Mouse (Mus musculus) heart, embryonic 16.5 days (tissue): ENCODE measurements at regions not wholly inside any gene's neighbourhood (a gene's known extent, or its start where the extent isn't known, plus 50 kb on each side); places are given as distances from the start of the nearest gene placed in this dataset.

Experiments used
- ATAC-seq: fragments of 200-750 bp; cut with Nextera tagmentation; replicated peaks from 2 replicates; pipeline ENCODE4 v1.8.0; 2017; ENCODE audit warnings: moderate number of reproducible peaks; ENCODE audit not compliant: insufficient read depth, low FRiP score; ENCODE audit errors: extremely low read depth
- H3K27ac ChIP-seq: fragments of 300-500 bp; sonication (generic); 2 replicates; pipeline ENCODE4 v1.5.1; 2014; ENCODE audit warnings: mild to moderate bottlenecking, low read length, control low read depth, moderate library complexity
- H3K27me3 ChIP-seq: fragments of 300-500 bp; sonication (generic); 2 replicates; pipeline ENCODE4 v1.6.1; 2014; ENCODE audit warnings: low read length, mixed read lengths; ENCODE audit not compliant: control insufficient read depth, insufficient read depth
- H3K36me3 ChIP-seq: fragments of 300-500 bp; sonication (generic); 2 replicates; pipeline ENCODE4 v1.6.1; 2014; ENCODE audit not compliant: control insufficient read depth, insufficient read depth
- H3K4me1 ChIP-seq: fragments of 300-500 bp; sonication (generic); 2 replicates; pipeline ENCODE4 v1.6.1; 2014; ENCODE audit warnings: low read length, mixed read lengths; ENCODE audit not compliant: control insufficient read depth, insufficient read depth
- H3K4me2 ChIP-seq: fragments of 300-500 bp; sonication (generic); 2 replicates; pipeline ENCODE4 v1.6.1; 2014; ENCODE audit warnings: low read depth, mild to moderate bottlenecking, control low read depth, low read length
- H3K4me3 ChIP-seq: fragments of 300-500 bp; sonication (generic); 2 replicates; pipeline ENCODE4 v1.5.1; 2014; ENCODE audit warnings: mild to moderate bottlenecking, control low read depth, low read length
- H3K9ac ChIP-seq: fragments of 300-500 bp; sonication (generic); 2 replicates; pipeline ENCODE4 v1.6.1; 2014; ENCODE audit warnings: low read length, control low read depth
- H3K9me3 ChIP-seq: fragments of 300-500 bp; sonication (generic); replicated peaks from 2 replicates; pipeline ENCODE4 v1.6.1; 2016; ENCODE audit warnings: low read length; ENCODE audit not compliant: control insufficient read depth
- WGBS: fragments of 180-500 bp; shearing (Covaris S2); extraction: QIAGEN DNeasy Blood & Tissue Kit; methylation state at CpG from one replicate; pipeline ENCODE4 v1.1.7; 2014; 5-methylcytosine and 5-hydroxymethylcytosine counted together

DNA sequence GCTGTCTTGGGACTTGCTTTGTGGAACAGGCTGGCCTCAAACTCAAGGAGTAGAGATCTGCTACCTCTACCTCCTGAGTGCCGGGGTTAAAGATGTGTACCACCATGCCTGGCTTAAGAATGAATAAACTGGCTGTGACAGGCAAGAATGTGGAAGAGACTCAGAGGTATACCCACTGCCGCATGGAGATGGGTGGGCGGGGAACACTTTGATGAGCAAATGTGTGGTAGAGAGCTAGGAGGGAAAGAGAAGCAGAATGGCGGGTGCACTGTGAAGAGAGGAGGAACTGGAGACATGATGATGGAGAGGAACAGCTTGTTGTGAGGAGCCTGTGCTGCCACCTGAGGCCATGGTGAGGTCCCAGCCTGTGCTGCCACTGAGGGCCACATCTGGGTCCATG is 138.9 kb downstream of the Tpra1 start:
- no peaks in the 10 kb centered on the region for H3K9me3 ChIP-seq
- 74% methylated on average over 4 of the region's 4 CpGs for WGBS
- H3K4me3 ChIP-seq = no peak overlapping the region
- H3K27me3 ChIP-seq = 0 out of 2 replicates have a peak, but pooled peaks cover 3% of the 10 kb centered on the region
- ATAC-seq = no peak
- no peak overlapping the region for H3K27ac ChIP-seq
- H3K9ac ChIP-seq = no peak overlapping the region
- no peak overlapping the region for H3K4me2 ChIP-seq
- 0 out of 2 replicates have a peak, but pooled peaks cover 2% of the 10 kb centered on the region for H3K4me1 ChIP-seq
- no peaks in the 10 kb centered on the region for H3K36me3 ChIP-seq

DNA sequence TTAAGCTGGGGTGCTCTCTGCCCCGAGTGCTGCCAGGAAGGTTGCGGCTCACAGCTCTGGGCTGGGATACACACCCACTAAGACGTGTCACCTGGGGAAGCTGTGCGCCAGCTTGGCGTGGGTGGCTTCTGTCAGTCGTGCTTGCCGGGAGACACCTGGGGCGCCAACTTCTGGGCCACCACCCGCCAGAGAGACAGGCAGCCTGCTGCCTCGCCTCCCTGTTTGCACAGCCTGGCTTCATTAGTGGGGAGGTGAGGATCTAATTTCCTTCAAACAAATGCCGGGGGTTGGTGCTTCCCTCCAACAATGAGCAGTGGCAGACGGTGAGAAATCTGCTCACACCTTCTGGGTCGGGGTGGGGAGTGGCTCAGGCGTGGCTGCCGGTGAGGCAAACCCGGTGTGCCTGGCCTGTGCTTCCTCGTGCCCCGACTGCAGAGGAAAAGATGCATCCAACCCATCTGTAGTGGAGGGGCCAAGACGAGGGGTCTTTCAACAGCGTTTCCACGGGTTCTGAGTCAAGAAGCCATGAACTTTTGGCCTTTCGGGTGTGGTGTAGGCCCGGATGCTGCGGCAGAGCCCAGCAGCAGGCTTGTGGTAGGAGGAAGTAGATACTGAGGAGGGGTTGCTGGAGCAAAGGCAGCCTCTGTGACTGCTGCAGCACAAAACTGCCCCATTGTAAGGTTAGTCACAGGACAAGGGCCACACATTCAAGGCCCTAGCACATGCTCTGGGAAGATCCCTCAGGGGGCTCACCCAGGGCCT is 140.6 kb downstream of the Tpra1 start:
- H3K27ac ChIP-seq = no peak overlapping the region
- no peaks in the 10 kb centered on the region for H3K36me3 ChIP-seq
- no peak overlapping the region for H3K4me3 ChIP-seq
- no peak overlapping the region for H3K9ac ChIP-seq
- 0 out of 2 replicates have a peak, but pooled peaks cover 2% of the 10 kb centered on the region for H3K27me3 ChIP-seq
- no peak overlapping the region for H3K4me2 ChIP-seq
- H3K4me1 ChIP-seq = 0 out of 2 replicates have a peak, but pooled peaks cover 2% of the 10 kb centered on the region
- no peak; the same call in 1 of the 2 replicates for ATAC-seq
- WGBS = 28% methylated on average over 24 of the region's 24 CpGs
- peaks cover 2% of the 10 kb centered on the region; the same call in 1 of the 2 replicates for H3K9me3 ChIP-seq

DNA sequence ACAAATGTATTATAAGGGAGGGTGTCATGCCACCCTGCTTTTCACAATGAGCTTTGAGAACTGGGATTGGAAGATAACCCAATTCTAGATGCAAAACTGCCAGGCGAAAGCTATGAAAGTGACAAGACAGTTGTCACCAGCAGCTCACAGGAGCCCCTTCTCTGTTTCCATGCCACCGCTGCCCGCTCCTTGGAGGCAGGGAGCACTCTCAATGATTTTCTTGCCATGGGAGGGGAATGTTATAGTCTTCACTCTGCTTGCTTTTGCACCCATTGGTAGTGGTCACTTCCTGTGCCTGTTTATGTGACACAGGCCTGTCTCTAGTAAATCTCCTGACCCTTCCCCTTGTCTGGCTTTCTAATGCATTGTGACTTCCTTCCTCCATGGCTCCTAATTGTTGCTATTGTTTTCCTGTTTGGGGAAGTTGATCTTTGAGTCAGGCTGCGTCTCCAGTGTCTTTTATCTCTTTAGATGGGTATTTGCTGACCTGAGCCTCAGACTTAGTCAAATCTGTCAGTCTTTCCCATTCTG is 143.4 kb downstream of the Tpra1 start:
- H3K9me3 ChIP-seq = peaks cover 2% of the 10 kb centered on the region; the same call in 1 of the 2 replicates
- H3K27ac ChIP-seq = no peak overlapping the region
- H3K9ac ChIP-seq = no peak overlapping the region
- H3K4me1 ChIP-seq = no peaks in the 10 kb centered on the region
- no peaks in the 10 kb centered on the region for H3K27me3 ChIP-seq
- H3K36me3 ChIP-seq = no peaks in the 10 kb centered on the region
- ATAC-seq = no peak
- H3K4me3 ChIP-seq = no peak overlapping the region
- H3K4me2 ChIP-seq = no peak overlapping the region
- 64% methylated on average over 4 of the region's 4 CpGs for WGBS

DNA sequence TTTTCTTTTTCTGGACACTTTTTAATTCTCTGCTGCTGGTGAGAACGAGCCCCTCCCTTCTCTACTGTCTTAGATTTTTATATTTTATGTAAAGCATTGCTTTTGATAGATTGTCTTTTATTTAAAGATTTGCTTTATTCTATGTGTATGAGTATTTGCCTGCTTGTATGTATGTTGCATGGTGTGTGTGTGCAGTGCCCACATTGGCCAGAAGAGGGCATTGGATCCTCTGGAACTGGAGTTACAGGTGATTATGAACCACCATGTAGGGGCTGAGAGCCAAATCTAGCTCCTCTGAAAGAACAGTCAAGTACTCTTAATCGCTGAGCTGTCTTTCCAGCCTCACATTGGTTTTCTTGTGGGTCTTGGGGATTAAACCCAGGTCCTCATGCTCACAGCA is 144.4 kb downstream of the Tpra1 start:
- no peak overlapping the region for H3K4me2 ChIP-seq
- ATAC-seq = no peak
- peaks cover 2% of the 10 kb centered on the region; the same call in 1 of the 2 replicates for H3K9me3 ChIP-seq
- H3K27me3 ChIP-seq = no peaks in the 10 kb centered on the region
- 79% methylated on average over 2 of the region's 2 CpGs for WGBS
- no peak overlapping the region for H3K9ac ChIP-seq
- no peaks in the 10 kb centered on the region for H3K4me1 ChIP-seq
- H3K4me3 ChIP-seq = no peak overlapping the region
- no peaks in the 10 kb centered on the region for H3K36me3 ChIP-seq
- no peak overlapping the region for H3K27ac ChIP-seq

DNA sequence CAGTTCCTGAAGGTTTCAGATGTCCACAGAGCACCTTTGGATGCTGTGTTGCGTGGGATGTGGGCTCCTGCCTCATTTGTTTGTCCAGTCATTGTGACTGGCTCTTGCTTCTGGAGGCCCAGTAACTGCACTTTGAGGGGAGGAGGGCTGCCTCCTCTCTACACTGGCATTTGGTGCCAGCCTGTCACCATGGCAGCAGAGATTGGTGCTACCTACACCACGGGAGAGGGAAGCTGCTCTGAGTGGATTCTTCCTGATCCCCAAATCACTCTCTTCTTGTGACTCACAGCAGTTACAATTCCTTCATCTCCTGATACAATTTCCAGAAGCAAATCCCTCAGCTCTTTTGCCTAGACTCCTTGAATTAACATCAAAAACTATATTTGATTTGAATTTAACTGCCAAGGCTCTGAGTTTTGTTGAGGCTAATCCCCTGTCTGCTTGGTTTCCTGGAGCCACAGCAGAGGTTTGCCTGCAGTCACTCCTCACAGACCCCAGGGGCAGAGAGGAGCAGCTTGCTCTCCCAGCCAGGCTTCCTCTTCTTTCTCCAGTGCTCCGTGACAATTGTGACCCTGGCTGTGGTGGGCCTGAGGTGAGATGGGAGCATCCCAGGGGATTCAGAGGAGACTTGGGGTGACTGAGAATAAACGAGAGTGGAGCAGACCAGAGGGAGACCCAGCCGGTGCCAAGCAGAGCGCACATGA is 145.7 kb downstream of the Tpra1 start:
- Histone ChIP-seq H3K9me3 (peaks cover 2% of the 10 kb centered on the region; the same call in 1 of the 2 replicates), H3K9ac (no peak overlapping the region), H3K4me2 (no peak overlapping the region), H3K4me1 (no peaks in the 10 kb centered on the region), H3K27ac (no peak overlapping the region), H3K27me3 (no peaks in the 10 kb centered on the region), H3K4me3 (no peak overlapping the region), H3K36me3 (no peaks in the 10 kb centered on the region)
- ATAC-seq = no peak
- 44% methylated on average over 6 of the region's 6 CpGs for WGBS

DNA sequence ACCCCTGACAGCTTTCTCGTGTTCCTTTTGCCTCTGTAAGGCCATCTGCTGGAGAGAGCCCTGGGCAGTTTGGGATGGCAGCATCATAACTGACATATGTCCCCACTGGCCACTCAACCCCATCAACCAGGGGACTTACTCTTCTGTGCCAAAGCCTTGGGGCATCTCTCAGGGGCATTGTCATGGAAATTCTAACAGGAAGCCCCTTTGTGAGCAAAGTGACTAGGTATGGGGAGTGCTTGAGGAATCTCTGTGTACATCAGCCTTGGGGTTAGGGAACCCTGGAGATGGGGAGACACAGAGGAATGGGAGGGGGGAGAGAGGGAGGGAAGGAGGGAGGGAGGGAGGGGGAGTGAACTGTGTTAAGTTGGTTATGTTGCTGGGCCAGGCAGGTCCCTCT is 147.2 kb downstream of the Tpra1 start:
- Histone ChIP-seq H3K4me1 (no peaks in the 10 kb centered on the region), H3K27ac (no peak overlapping the region), H3K36me3 (no peaks in the 10 kb centered on the region), H3K9ac (no peak overlapping the region), H3K4me3 (no peak overlapping the region), H3K9me3 (peaks cover 2% of the 10 kb centered on the region; the same call in 1 of the 2 replicates), H3K27me3 (no peaks in the 10 kb centered on the region), H3K4me2 (no peak overlapping the region)
- no peak for ATAC-seq
- WGBS = 55% methylated on average over 1 of the region's 1 CpGs

DNA sequence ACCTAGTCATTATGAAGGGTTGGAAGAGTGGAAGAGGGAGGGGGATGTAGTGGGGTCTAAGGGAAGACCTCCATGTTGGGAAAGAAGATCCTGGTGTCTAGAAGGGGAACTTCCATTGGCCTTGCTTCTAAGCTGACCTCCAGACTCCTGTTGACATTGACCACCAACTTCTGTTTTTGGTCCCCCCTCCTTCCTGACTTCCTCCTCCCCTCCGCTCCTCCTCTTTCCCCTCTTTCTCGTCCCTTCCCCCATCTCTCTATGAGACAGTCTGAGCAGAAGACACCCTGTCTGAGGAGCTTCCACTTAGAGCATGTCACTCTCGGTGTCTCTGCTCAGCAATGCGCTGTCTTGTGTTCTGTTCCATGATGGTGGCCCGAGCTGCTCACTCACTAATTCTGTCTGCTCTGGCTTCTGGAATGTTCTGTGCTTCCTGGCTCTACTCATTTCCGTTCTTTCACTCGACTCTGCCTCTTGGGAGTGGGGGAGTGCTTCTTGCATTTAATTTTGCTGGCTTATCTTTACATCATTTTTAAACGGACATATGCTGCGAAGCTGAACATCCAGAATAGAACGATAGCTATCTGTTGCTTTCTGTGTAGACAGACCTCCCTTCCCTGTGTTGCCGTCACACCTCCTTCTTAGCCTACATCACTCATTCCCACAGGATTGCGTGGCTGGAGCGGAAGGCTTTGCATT is 148.7 kb downstream of the Tpra1 start:
- no peak overlapping the region for H3K4me2 ChIP-seq
- ATAC-seq = no peak
- no peak overlapping the region for H3K4me3 ChIP-seq
- no peak overlapping the region for H3K27ac ChIP-seq
- H3K36me3 ChIP-seq = no peaks in the 10 kb centered on the region
- H3K9ac ChIP-seq = no peak overlapping the region
- WGBS = 71% methylated on average over 13 of the region's 13 CpGs
- H3K27me3 ChIP-seq = no peaks in the 10 kb centered on the region
- no peaks in the 10 kb centered on the region for H3K4me1 ChIP-seq
- peaks cover 2% of the 10 kb centered on the region; the same call in 1 of the 2 replicates for H3K9me3 ChIP-seq

DNA sequence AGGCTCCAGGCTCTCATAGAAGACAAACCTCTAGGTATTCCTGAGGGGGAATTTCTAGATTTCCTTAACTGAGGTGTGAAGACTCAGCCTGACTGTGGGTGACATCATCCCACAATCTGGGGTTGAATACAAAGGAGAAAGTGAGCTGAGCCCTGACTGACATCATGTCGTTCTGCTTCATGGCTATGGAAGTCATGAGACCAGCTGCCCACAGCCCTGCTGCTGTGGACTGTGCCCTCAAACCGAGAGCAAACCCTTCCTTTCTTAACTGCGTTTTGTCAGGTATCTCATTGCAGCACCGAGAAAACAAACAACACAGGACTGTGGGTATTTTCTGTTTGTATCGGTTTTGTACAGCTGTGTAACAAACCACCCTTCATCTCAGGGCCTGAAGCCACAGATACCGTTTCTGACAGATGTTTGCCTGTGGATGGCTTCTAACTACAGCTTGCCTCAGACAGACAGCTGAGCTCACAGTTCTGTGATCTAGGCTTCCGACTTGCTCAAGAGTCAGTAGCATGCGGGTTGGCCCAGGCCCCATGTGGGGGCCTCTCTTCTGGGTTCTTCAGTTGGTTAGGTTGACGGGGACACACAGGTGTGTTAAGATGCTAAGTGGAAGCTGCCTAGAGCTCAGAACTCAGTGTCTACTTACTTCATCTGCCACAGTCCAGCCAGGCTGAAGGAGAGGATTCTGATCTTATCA is 150.9 kb downstream of the Tpra1 start:
- WGBS = 70% methylated on average over 9 of the region's 9 CpGs
- H3K36me3 ChIP-seq = no peaks in the 10 kb centered on the region
- ATAC-seq = peak; percentile 28; the same call in 1 of the 2 replicates

More for the DNA sequence above, 150.9 kb downstream of the Tpra1 start:
- Histone ChIP-seq H3K4me1 (no peaks in the 10 kb centered on the region), H3K4me2 (no peak overlapping the region), H3K4me3 (no peak overlapping the region), H3K27ac (no peak overlapping the region), H3K27me3 (no peaks in the 10 kb centered on the region), H3K9me3 (no peaks in the 10 kb centered on the region), H3K9ac (no peak overlapping the region)
